Mouse (Mus musculus): ENCODE measurements around the gene Cyp4a29. TPM values are rescaled to one million over a fixed set of nuclear protein-coding genes. Genes with fewer than 3 reads are reported as not detected.

Gene Cyp4a29
- not detected for polyA plus RNA-seq (2017; shearing (Covaris generic))

GRCm38 (mm10) chr4:115241784-115242183, at the start of gene Cyp4a29:
Cyp4a29 (plus strand) TSS chr4:115242084.

GRCm38 (mm10) chr4:115298746-115299145, 56.9 kb downstream of the Cyp4a29 start, which contains the start of gene Cyp4a12a:
Cyp4a12a (plus strand) TSS chr4:115299046.

Other genes starting within 250 kb of the Cyp4a29 start
- gene Stil, start 241.9 kb upstream of the Cyp4a29 start, polyA plus RNA-seq (2017; shearing (Covaris generic)) = 3.0 TPM
- gene Tal1, start 185.7 kb upstream of the Cyp4a29 start, polyA plus RNA-seq (2017; shearing (Covaris generic)) = not detected
- 28.2 TPM for gene Pdzk1ip1, start 153.4 kb upstream of the Cyp4a29 start, polyA plus RNA-seq (2017; shearing (Covaris generic))
- gene Cyp4x1, start 107.8 kb upstream of the Cyp4a29 start, polyA plus RNA-seq (2017; shearing (Covaris generic)) = 0.09 TPM
- gene Cyp4a12a, start 57.0 kb downstream of the Cyp4a29 start, polyA plus RNA-seq (2017; shearing (Covaris generic)) = not detected
- gene Cyp4a12b, start 169.5 kb downstream of the Cyp4a29 start, polyA plus RNA-seq (2017; shearing (Covaris generic)) = not detected
- not detected for gene Cyp4a30b, start 210.5 kb downstream of the Cyp4a29 start, polyA plus RNA-seq (2017; shearing (Covaris generic))